Mouse (Mus musculus): ENCODE data around the gene Cebpb. TPM values are rescaled to one million over a fixed set of nuclear protein-coding genes. Genes with fewer than 3 reads are reported as not detected.

Cebpb gene
- polyA plus RNA-seq, 1 experiment from 2014 or later, result 108 TPM

DNA sequence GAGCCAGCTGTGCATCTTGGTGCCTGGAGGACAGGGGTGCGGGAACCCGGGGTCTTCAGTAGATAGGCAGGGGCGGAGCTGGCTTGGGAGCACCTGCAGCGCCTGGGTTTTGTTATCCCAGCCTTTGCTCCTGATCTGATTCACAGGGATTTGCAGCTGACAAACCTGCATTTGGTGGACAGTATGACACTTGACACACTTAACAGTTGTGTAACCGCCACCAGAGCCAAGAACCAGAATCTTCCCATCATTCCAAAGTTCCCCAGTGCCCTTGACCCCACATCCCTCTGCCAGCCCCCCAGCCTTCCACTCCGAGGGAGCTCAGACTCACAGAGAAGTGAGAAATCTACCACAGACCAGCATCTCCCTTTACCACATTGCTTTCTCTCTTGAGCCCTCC is 33.8 kb downstream of the Cebpb start:
- no peaks in the 10 kb centered on the region; the same call in 1 of the 2 replicates for H3K4me1 ChIP-seq (ENCODE audit: insufficient read depth, low read depth, low read length)
- TF ChIP-seq CTCF (IDR thresholded peaks at IDR 0.05) (no peak), EP300 (IDR thresholded peaks at IDR 0.05) (no peak)
- H3K36me3 ChIP-seq (ENCODE audit: insufficient read depth, low read length), result no peaks in the 10 kb centered on the region
- H3K27ac ChIP-seq (ENCODE audit: low read length), result no peak overlapping the region
- 68% methylated on average over 6 of the region's 6 CpGs for WGBS
- H3K4me2 ChIP-seq (replicated peaks; ENCODE audit: low read depth, low read length), result no peak overlapping the region
- DNase-seq (ENCODE audit: low spot score), result no peak
- no peak overlapping the region for H3K9ac ChIP-seq (replicated peaks; ENCODE audit: low read depth)
- H3K9me3 ChIP-seq (ENCODE audit: low read length), result no peaks in the 10 kb centered on the region
- H3K27me3 ChIP-seq (replicated peaks; ENCODE audit: insufficient read depth, low read length), result no peaks in the 10 kb centered on the region
- ATAC-seq, result no peak
- no peak overlapping the region for H3K4me3 ChIP-seq (ENCODE audit: low read depth, low read length)

GRCm38 (mm10) chr2:167723589-167724206 is 35.0 kb downstream of the Cebpb start:
- Histone ChIP-seq H3K27me3 (replicated peaks; ENCODE audit: insufficient read depth, low read length) (no peaks in the 10 kb centered on the region), H3K27ac (ENCODE audit: low read length) (no peak overlapping the region), H3K9me3 (ENCODE audit: low read length) (no peaks in the 10 kb centered on the region), H3K9ac (replicated peaks; ENCODE audit: low read depth) (no peak overlapping the region), H3K4me3 (ENCODE audit: low read depth, low read length) (no peak overlapping the region), H3K4me1 (ENCODE audit: insufficient read depth, low read depth, low read length) (no peaks in the 10 kb centered on the region; the same call in 1 of the 2 replicates), H3K4me2 (replicated peaks; ENCODE audit: low read depth, low read length) (no peak overlapping the region), H3K36me3 (ENCODE audit: insufficient read depth, low read length) (no peaks in the 10 kb centered on the region)
- TF ChIP-seq CTCF (IDR thresholded peaks at IDR 0.05) (no peak), EP300 (IDR thresholded peaks at IDR 0.05) (no peak; the same call in 1 of the 2 replicates)
- DNase-seq (ENCODE audit: low spot score) (no peak), ATAC-seq (peak; percentile 37; the same call in 1 of the 2 replicates)
- 74% methylated on average over 11 of the region's 11 CpGs for WGBS

- 69% methylated on average over 10 of the region's 10 CpGs for WGBS
- TF ChIP-seq CTCF (IDR thresholded peaks at IDR 0.05) (no peak), EP300 (IDR thresholded peaks at IDR 0.05) (no peak)
- ATAC-seq (no peak), DNase-seq (ENCODE audit: low spot score) (no peak)
- Histone ChIP-seq H3K27me3 (replicated peaks; ENCODE audit: insufficient read depth, low read length) (no peaks in the 10 kb centered on the region), H3K4me3 (ENCODE audit: low read depth, low read length) (no peak overlapping the region), H3K9me3 (ENCODE audit: low read length) (no peaks in the 10 kb centered on the region), H3K4me1 (ENCODE audit: insufficient read depth, low read depth, low read length) (no peaks in the 10 kb centered on the region; the same call in 1 of the 2 replicates), H3K27ac (ENCODE audit: low read length) (no peak overlapping the region), H3K9ac (replicated peaks; ENCODE audit: low read depth) (no peak overlapping the region), H3K4me2 (replicated peaks; ENCODE audit: low read depth, low read length) (no peak overlapping the region), H3K36me3 (ENCODE audit: insufficient read depth, low read length) (no peaks in the 10 kb centered on the region)
These were observed 37.2 kb downstream of the Cebpb start for GRCm38 (mm10) chr2:167725879-167726278.

- ATAC-seq (peak; percentile 57), DNase-seq (ENCODE audit: low spot score) (peak; percentile 31)
- 23% methylated on average over 13 of the region's 13 CpGs for WGBS
- no peak overlapping the region for H3K9ac ChIP-seq (replicated peaks; ENCODE audit: low read depth)
- no peak overlapping the region for H3K27ac ChIP-seq (ENCODE audit: low read length)
- no peaks in the 10 kb centered on the region for H3K36me3 ChIP-seq (ENCODE audit: insufficient read depth, low read length)
- H3K4me2 ChIP-seq (replicated peaks; ENCODE audit: low read depth, low read length), result no peak overlapping the region
- H3K27me3 ChIP-seq (replicated peaks; ENCODE audit: insufficient read depth, low read length), result no peaks in the 10 kb centered on the region
- no peak for TF ChIP-seq EP300 (IDR thresholded peaks at IDR 0.05)
- no peak for TF ChIP-seq CTCF (IDR thresholded peaks at IDR 0.05)
- H3K4me1 ChIP-seq (ENCODE audit: insufficient read depth, low read depth, low read length), result no peaks in the 10 kb centered on the region; the same call in 1 of the 2 replicates
- H3K4me3 ChIP-seq (ENCODE audit: low read depth, low read length), result no peak overlapping the region
- no peaks in the 10 kb centered on the region for H3K9me3 ChIP-seq (ENCODE audit: low read length)
These were observed 38.4 kb downstream of the Cebpb start for GRCm38 (mm10) chr2:167727161-167727560.

DNA sequence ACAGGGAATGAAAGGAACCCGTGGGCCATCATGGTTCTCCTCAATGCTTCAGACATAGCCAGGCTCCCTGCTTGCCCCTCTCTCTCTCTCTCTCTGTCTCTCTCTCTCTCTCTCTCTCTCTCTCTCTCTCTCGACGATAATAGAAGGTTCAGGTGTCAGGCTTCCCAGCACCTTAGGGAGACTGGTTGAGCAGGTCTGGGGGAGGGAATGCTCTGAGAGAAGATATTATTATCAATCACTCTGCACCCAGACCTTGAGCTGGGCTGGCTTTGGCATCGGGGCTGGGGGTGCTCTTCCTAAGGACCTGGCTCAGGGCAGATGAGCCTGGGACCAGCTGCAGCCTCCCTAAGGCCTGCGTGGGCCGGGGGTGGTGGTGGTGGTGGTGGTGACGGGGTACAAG is 41.3 kb downstream of the Cebpb start:
- no peak for ATAC-seq
- H3K27ac ChIP-seq (ENCODE audit: low read length), result no peak overlapping the region
- no peak for TF ChIP-seq CTCF (IDR thresholded peaks at IDR 0.05)
- no peak for TF ChIP-seq EP300 (IDR thresholded peaks at IDR 0.05)
- H3K9ac ChIP-seq (replicated peaks; ENCODE audit: low read depth), result no peak overlapping the region
- no peaks in the 10 kb centered on the region for H3K36me3 ChIP-seq (ENCODE audit: insufficient read depth, low read length)
- no peaks in the 10 kb centered on the region for H3K9me3 ChIP-seq (ENCODE audit: low read length)
- no peak overlapping the region for H3K4me3 ChIP-seq (ENCODE audit: low read depth, low read length)
- no peaks in the 10 kb centered on the region; the same call in 1 of the 2 replicates for H3K4me1 ChIP-seq (ENCODE audit: insufficient read depth, low read depth, low read length)
- DNase-seq (ENCODE audit: low spot score), result no peak
- 70% methylated on average over 5 of the region's 7 CpGs for WGBS
- H3K27me3 ChIP-seq (replicated peaks; ENCODE audit: insufficient read depth, low read length), result no peaks in the 10 kb centered on the region
- no peak overlapping the region for H3K4me2 ChIP-seq (replicated peaks; ENCODE audit: low read depth, low read length)

GRCm38 (mm10) chr2:167731149-167731548 is 42.4 kb downstream of the Cebpb start:
- no peaks in the 10 kb centered on the region; the same call in 1 of the 2 replicates for H3K4me1 ChIP-seq (ENCODE audit: insufficient read depth, low read depth, low read length)
- no peak for ATAC-seq
- no peaks in the 10 kb centered on the region for H3K9me3 ChIP-seq (ENCODE audit: low read length)
- TF ChIP-seq EP300 (IDR thresholded peaks at IDR 0.05) (no peak), CTCF (IDR thresholded peaks at IDR 0.05) (no peak)
- no peak overlapping the region for H3K9ac ChIP-seq (replicated peaks; ENCODE audit: low read depth)
- H3K4me2 ChIP-seq (replicated peaks; ENCODE audit: low read depth, low read length), result no peak overlapping the region
- no peak overlapping the region for H3K27ac ChIP-seq (ENCODE audit: low read length)
- no peaks in the 10 kb centered on the region for H3K36me3 ChIP-seq (ENCODE audit: insufficient read depth, low read length)
- WGBS, result 68% methylated on average over 13 of the region's 13 CpGs
- H3K4me3 ChIP-seq (ENCODE audit: low read depth, low read length), result no peak overlapping the region
- DNase-seq (ENCODE audit: low spot score), result no peak
- H3K27me3 ChIP-seq (replicated peaks; ENCODE audit: insufficient read depth, low read length), result no peaks in the 10 kb centered on the region

Data from lung, postnatal 0 days (tissue).